Mouse (Mus musculus) forebrain, embryonic 12.5 days (tissue): Measurements from ENCODE around the gene Ppp1r13b. TPM values are rescaled to one million over a fixed set of nuclear protein-coding genes. Genes with fewer than 3 reads are reported as not detected.

ENCODE experiments used
- ATAC-seq: fragments of 200-750 bp; cut with Nextera tagmentation; 2 replicates; pipeline ENCODE4 v1.8.0; 2017; ENCODE audit warnings: moderate TSS enrichment; ENCODE audit not compliant: low FRiP score
- H3K27ac ChIP-seq: fragments of 300-500 bp; sonication (generic); 2 replicates; pipeline ENCODE4 v1.5.1; 2016; ENCODE audit warnings: mild to moderate bottlenecking
- H3K27me3 ChIP-seq: fragments of 300-500 bp; sonication (generic); 2 replicates; pipeline ENCODE4 v1.6.1; 2016; ENCODE audit warnings: mild to moderate bottlenecking
- H3K36me3 ChIP-seq: fragments of 300-500 bp; sonication (generic); replicated peaks from 2 replicates; pipeline ENCODE4 v1.6.1; 2016; ENCODE audit warnings: mild to moderate bottlenecking
- H3K4me1 ChIP-seq: fragments of 300-500 bp; sonication (generic); 2 replicates; pipeline ENCODE4 v1.6.1; 2016
- H3K4me2 ChIP-seq: fragments of 300-500 bp; sonication (generic); 2 replicates; pipeline ENCODE4 v1.6.1; 2016; ENCODE audit warnings: mild to moderate bottlenecking, moderate library complexity
- H3K4me3 ChIP-seq: fragments of 300-500 bp; sonication (generic); replicated peaks from 2 replicates; pipeline ENCODE4 v1.5.1; 2016; ENCODE audit warnings: mild to moderate bottlenecking
- H3K9ac ChIP-seq: fragments of 300-500 bp; sonication (generic); 2 replicates; pipeline ENCODE4 v1.6.1; 2016; ENCODE audit warnings: mild to moderate bottlenecking
- H3K9me3 ChIP-seq: fragments of 300-500 bp; sonication (generic); 2 replicates; pipeline ENCODE4 v1.6.1; 2016
- WGBS: fragments of 180-500 bp; shearing (Covaris S2); methylation state at CpG from one replicate; pipeline ENCODE4 v1.1.7; 2016; 5-methylcytosine and 5-hydroxymethylcytosine counted together
- polyA plus RNA-seq: library from polyadenylated mRNA; unstranded; fragments of >200 nt; fragmentation: Nextera tagmentation; extraction: Ambion mirVana; gene quantifications from 2 replicates; pipeline ENCODE4 v1.2.1, GENCODE M21; 2016

Ppp1r13b gene
- polyA plus RNA-seq, 1 experiment from 2014 or later, result 9.5 TPM

DNA sequence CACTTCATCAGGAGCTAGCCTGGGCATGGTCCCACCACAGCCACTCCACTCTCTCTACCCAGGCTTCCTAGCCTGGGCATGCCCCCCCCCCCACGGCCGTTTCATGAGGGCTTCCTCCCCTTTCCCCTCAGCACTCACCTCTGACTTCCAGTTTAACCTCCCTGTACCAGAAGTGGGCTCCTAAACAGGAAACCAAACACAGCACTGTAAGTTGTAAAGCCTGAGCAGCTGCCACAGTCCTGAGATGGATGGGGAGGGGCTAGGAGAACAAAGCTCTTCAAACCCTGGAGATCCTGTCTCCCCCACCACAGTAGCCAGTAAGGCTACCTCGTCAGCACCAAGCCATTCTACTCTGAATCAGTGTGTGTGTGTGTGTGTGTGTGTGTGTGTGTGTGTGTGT, 6.1 kb upstream of the Ppp1r13b start:
- peaks cover 20% of the 10 kb centered on the region for H3K27me3 ChIP-seq
- H3K27ac ChIP-seq, result no peak overlapping the region
- H3K36me3 ChIP-seq, result no peaks in the 10 kb centered on the region
- H3K4me1 ChIP-seq, result peaks cover 8% of the 10 kb centered on the region; the same call in 1 of the 2 replicates
- no peak overlapping the region for H3K9ac ChIP-seq
- WGBS, result 49% methylated on average over 3 of the region's 3 CpGs
- H3K9me3 ChIP-seq, result no peaks in the 10 kb centered on the region
- ATAC-seq, result no peak
- H3K4me3 ChIP-seq, result no peak overlapping the region
- H3K4me2 ChIP-seq, result no peak overlapping the region

- Histone ChIP-seq H3K27ac (no peak overlapping the region), H3K4me3 (no peak overlapping the region), H3K36me3 (no peaks in the 10 kb centered on the region), H3K4me1 (peaks cover 15% of the 10 kb centered on the region), H3K4me2 (no peak overlapping the region), H3K9me3 (no peaks in the 10 kb centered on the region), H3K27me3 (peaks cover 32% of the 10 kb centered on the region), H3K9ac (no peak overlapping the region)
- WGBS, result 88% methylated on average over 7 of the region's 7 CpGs
- no peak for ATAC-seq
These were observed 4.9 kb upstream of the Ppp1r13b start for GRCm38 (mm10) chr12:111912802-111913201.

GRCm38 (mm10) chr12:111911796-111912195, 3.9 kb upstream of the Ppp1r13b start:
- Histone ChIP-seq H3K27ac (no peak overlapping the region), H3K27me3 (peaks cover 33% of the 10 kb centered on the region), H3K4me1 (peaks cover 14% of the 10 kb centered on the region), H3K36me3 (no peaks in the 10 kb centered on the region), H3K4me3 (no peak overlapping the region), H3K9ac (no peak overlapping the region), H3K9me3 (no peaks in the 10 kb centered on the region), H3K4me2 (no peak overlapping the region)
- no peak for ATAC-seq
- WGBS, result 89% methylated on average over 2 of the region's 2 CpGs

DNA sequence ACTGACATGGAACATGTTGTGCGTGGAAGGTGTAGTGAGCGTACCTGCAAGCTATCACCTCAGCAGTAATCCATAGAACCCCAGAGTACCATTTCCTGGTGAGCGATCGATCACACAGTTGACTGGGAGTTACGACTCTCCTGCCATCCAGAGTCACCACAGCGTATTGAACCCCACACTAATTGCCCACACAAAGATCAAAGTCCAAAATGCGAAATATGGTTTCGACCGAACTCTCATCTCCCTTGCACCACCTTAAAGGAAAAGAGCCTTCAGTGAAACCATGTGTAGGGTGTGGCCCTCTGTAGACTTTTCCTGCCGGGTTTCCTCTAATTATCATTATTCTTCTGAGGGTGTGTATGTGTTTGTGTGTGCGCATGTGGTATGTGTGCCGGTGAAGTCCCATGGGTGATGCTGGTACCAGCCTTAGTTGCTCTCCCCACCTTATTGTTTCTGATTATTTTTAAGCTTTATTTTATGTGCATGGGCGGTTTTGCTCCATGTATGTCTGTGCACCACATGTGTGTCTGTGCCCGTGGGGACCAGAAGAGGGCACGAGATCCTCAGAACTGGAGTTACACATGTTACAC, 3.4 kb upstream of the Ppp1r13b start:
- Histone ChIP-seq H3K9me3 (no peaks in the 10 kb centered on the region), H3K27ac (no peak overlapping the region), H3K4me1 (peaks cover 9% of the 10 kb centered on the region; the same call in 1 of the 2 replicates), H3K4me2 (no peak overlapping the region), H3K9ac (no peak overlapping the region), H3K27me3 (peaks cover 37% of the 10 kb centered on the region), H3K36me3 (no peaks in the 10 kb centered on the region), H3K4me3 (no peak overlapping the region)
- WGBS, result 91% methylated on average over 15 of the region's 15 CpGs
- no peak for ATAC-seq

GRCm38 (mm10) chr12:111908997-111909550, 1.2 kb upstream of the Ppp1r13b start:
- H3K4me3 ChIP-seq, result no peak overlapping the region
- 0 out of 2 replicates have a peak overlapping the region, but pooled peaks have one; percentile 98 for H3K4me2 ChIP-seq

DNA sequence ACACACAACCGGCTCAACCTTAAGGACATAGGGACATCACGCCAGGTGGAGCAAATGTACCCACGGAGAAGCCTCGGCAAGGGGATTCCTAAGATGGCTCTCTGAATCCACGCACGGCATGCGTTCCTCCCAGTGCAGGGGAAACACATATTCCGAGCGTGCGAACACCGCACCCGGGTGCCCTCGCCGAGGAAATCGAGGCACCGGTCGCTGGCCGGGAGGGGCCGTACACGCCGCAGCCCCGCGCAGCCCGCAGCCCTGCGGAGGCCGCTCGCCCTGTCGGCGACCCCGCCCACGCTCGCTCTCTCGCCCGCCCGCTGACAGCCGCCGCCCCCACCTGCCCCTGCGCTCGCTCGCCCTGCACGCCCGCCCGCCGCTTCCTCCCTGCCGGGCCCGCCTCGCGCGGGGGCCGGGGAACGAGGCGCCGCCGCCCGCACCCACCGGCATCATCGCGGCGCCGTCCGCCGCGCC, 454 bp downstream of the Ppp1r13b start:
- Histone ChIP-seq H3K36me3 (no peaks in the 10 kb centered on the region), H3K27ac (peak overlapping the region; percentile 83), H3K4me3 (peak overlapping the region; percentile 75), H3K9me3 (no peaks in the 10 kb centered on the region), H3K4me1 (peaks cover 9% of the 10 kb centered on the region; the same call in 1 of the 2 replicates), H3K4me2 (peak overlapping the region; percentile 98), H3K27me3 (peaks cover 46% of the 10 kb centered on the region), H3K9ac (peak overlapping the region; percentile 88)
- WGBS, result under 1% methylated on average over 45 of the region's 63 CpGs
- peak; percentile 67 for ATAC-seq

More at GRCm38 (mm10) chr12:111908997-111909550, 1.2 kb upstream of the Ppp1r13b start:
- no peaks in the 10 kb centered on the region for H3K36me3 ChIP-seq
- H3K9ac ChIP-seq, result no peak overlapping the region
- H3K4me1 ChIP-seq, result peaks cover 9% of the 10 kb centered on the region; the same call in 1 of the 2 replicates
- no peak for ATAC-seq
- peaks cover 46% of the 10 kb centered on the region for H3K27me3 ChIP-seq
- 73% methylated on average over 11 of the region's 11 CpGs for WGBS
- H3K27ac ChIP-seq, result no peak overlapping the region
- no peaks in the 10 kb centered on the region for H3K9me3 ChIP-seq

- Histone ChIP-seq H3K4me2 (peak overlapping the region; percentile 98), H3K9me3 (no peaks in the 10 kb centered on the region), H3K9ac (no peak overlapping the region), H3K36me3 (no peaks in the 10 kb centered on the region), H3K27me3 (peaks cover 40% of the 10 kb centered on the region), H3K4me1 (peaks cover 12% of the 10 kb centered on the region; the same call in 1 of the 2 replicates), H3K27ac (no peak overlapping the region), H3K4me3 (peak overlapping the region; percentile 75; the same call in 1 of the 2 replicates)
- WGBS, result 44% methylated on average over 5 of the region's 5 CpGs
- ATAC-seq, result no peak
These were observed 1.5 kb downstream of the Ppp1r13b start for GRCm38 (mm10) chr12:111906309-111906875.

DNA sequence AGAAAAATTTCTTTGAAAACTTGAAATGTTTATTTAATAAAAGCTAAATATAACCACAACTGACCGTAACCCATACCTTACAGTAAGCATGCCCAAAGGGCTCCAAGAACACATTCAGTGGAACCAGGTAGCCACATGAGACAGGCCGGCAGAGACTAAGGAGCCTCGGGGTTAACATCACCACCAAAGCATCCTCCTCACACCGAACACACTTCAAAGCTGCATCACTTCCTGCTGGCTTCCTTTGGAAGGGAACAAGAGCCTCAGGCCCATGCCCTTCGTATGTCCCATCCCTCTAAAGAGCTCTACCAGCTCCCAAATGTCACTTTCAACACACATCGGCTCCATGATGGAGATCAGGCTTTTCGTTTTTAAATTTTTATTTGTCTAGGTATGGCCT, 5.4 kb downstream of the Ppp1r13b start:
- no peak overlapping the region for H3K4me2 ChIP-seq
- H3K9ac ChIP-seq, result no peak overlapping the region
- H3K36me3 ChIP-seq, result no peaks in the 10 kb centered on the region
- H3K9me3 ChIP-seq, result no peaks in the 10 kb centered on the region
- peaks cover 8% of the 10 kb centered on the region; the same call in 1 of the 2 replicates for H3K4me1 ChIP-seq
- no peak overlapping the region for H3K4me3 ChIP-seq
- peaks cover 15% of the 10 kb centered on the region for H3K27me3 ChIP-seq
- 80% methylated on average over 7 of the region's 7 CpGs for WGBS
- ATAC-seq, result no peak
- H3K27ac ChIP-seq, result no peak overlapping the region

GRCm38 (mm10) chr12:111901105-111901875, 6.6 kb downstream of the Ppp1r13b start:
- Histone ChIP-seq H3K4me3 (no peak overlapping the region), H3K4me1 (0 out of 2 replicates have a peak, but pooled peaks cover 5% of the 10 kb centered on the region), H3K9ac (no peak overlapping the region), H3K9me3 (no peaks in the 10 kb centered on the region), H3K36me3 (no peaks in the 10 kb centered on the region), H3K4me2 (no peak overlapping the region), H3K27ac (no peak overlapping the region), H3K27me3 (peaks cover 12% of the 10 kb centered on the region)
- 61% methylated on average over 12 of the region's 12 CpGs for WGBS
- no peak for ATAC-seq

DNA sequence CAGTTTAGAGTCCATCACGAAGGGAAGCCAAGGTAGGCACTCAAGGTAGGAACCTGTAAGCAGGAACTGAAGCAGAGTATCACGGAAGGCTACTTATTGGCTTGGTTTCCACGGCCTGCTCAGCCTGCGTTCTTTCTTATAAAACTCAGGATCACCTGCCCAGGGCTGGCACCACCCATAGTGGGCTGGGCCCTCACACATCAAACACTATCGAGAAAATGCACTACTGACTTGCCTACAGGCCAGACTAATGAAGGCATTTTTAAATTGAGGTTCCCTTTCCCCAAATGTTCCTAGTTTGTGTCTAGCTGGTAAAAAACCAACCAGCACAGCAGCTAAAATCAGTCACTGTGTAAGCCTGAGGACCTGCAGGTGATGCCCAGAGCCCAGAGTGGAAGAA, 8.3 kb downstream of the Ppp1r13b start:
- H3K4me1 ChIP-seq, result 0 out of 2 replicates have a peak, but pooled peaks cover 5% of the 10 kb centered on the region

DNA sequence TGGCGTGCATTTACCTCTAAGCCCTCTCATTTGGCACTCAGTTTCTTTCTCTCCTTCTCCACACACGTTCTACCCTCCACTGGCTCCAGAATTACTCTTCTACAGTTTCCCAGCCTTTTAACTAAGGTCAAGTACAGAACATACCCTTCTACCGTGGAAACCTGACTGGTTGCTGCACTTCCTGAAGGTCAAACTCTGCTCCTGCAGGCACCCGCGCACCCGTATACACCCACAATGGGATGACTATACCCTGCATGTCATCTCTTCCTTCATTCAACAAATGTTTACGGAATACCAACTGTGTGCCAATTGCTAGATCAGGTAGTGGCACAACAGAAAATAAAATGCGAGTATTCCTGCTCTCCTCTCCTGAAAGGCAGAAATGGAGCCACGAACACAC, 9.2 kb downstream of the Ppp1r13b start:
- ATAC-seq, result no peak
- 0 out of 2 replicates have a peak, but pooled peaks cover 3% of the 10 kb centered on the region for H3K27me3 ChIP-seq
- H3K9ac ChIP-seq, result no peak overlapping the region
- H3K4me2 ChIP-seq, result no peak overlapping the region
- no peaks in the 10 kb centered on the region for H3K36me3 ChIP-seq
- WGBS, result 80% methylated on average over 9 of the region's 9 CpGs
- H3K4me3 ChIP-seq, result no peak overlapping the region
- 0 out of 2 replicates have a peak, but pooled peaks cover 5% of the 10 kb centered on the region for H3K4me1 ChIP-seq
- H3K27ac ChIP-seq, result no peak overlapping the region
- H3K9me3 ChIP-seq, result no peaks in the 10 kb centered on the region

More for the DNA sequence above, 8.3 kb downstream of the Ppp1r13b start:
- Histone ChIP-seq H3K9me3 (no peaks in the 10 kb centered on the region), H3K27me3 (0 out of 2 replicates have a peak, but pooled peaks cover 3% of the 10 kb centered on the region), H3K36me3 (no peaks in the 10 kb centered on the region), H3K27ac (no peak overlapping the region), H3K9ac (no peak overlapping the region), H3K4me3 (no peak overlapping the region), H3K4me2 (no peak overlapping the region)
- 79% methylated on average over 5 of the region's 5 CpGs for WGBS
- ATAC-seq, result no peak
